Mouse (Mus musculus) frontal cortex, postnatal 36 days (tissue): ENCODE data around the gene Med12l.

ENCODE experiments used
- DNase-seq, 2 experiments: peaks; one replicate each; pipeline ENCODE4 v3.0.0; 2022; ENCODE audit warnings: low spot score in 2 of 2

Gene Med12l

DNA sequence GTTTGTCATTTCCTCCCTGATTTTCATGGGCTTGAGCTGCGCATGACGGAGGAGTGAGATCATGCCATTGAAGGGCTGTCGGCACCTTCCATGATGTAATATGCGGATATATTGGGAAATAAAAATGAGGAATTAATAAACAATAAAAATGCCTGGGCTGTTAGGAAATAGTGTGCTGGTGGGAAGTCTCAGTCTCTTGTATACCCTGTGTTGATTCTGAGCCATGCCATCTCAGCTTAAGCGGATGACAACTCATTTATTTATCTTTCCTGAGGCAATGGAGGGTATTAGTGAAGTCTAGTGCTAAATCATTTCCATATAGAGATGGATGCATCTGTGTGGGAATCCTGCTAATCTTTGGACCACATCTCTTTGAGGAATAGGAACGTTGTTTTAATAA lies 242.4 kb downstream of the Med12l start:
- no peak for DNase-seq

DNA sequence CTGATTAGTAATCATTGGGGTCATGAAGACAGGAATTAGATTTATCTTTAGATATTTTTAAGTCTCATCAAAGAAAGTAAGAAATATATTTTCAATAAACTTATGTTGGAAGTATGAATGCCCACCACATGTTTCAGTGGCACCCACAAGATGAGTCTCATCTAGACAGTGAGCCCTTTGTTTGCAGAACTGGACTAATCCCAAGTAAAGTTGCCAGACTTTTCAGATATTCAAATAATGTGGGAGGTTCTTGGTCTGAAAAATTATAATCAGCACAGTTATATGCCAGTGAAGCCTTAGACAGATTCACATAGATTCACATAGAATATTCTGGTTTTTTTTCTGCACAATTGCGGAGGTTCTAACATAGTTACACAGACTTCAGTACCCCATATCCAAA lies 244.8 kb downstream of the Med12l start:
- no peak for DNase-seq

- peak; percentile 26 to 30 for DNase-seq
Observed at GRCm38 (mm10) chr3:59257740-59258664, 252.4 kb downstream of the Med12l start.

GRCm38 (mm10) chr3:59260745-59261144 lies 255.1 kb downstream of the Med12l start:
- no peak for DNase-seq

- DNase-seq = no peak
Observed at GRCm38 (mm10) chr3:59261709-59262472, 256.3 kb downstream of the Med12l start.

DNA sequence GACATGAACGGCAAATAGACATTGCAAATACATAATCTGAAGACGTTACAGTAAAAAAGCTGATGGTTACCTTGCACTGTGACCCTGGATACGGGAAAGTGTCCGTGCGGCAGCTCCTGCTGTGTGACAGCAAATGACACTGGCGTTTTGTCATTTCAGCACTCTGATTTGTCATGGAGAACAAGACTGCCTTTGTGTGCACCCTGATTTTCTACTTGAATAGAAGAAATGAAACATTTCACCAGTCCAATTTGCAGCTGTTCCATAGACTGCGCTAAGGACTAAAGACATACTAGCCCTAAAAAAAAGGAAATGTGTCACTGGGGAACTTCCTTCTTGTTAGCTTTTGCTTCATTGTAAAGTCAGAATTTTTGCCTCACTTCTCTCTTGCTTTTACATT lies 257.1 kb downstream of the Med12l start, which contains the start of gene P2ry12:
Gene P2ry12 (minus strand): TSS at position 168 of the 400 bp plus-strand sequence.
- DNase-seq = no peak

DNA sequence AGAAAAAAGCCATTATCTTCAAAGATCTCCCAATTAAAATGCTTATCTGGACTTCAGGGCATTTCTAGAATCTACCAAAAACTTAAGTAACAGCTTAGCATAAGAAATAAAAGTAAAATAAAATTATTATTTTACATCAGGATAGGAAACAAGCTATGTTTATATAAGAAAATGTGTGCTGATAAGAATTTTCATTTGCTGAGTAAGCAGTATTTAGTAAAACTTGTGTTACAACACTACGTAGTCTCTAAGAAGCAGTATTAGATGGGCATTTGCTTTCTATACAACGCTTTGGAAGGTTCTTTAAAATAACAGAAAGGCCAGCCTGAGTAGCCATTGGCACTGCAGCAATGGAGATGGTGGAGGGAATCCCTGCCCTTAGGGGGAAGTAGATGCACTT lies 257.8 kb downstream of the Med12l start:
- DNase-seq = no peak

DNA sequence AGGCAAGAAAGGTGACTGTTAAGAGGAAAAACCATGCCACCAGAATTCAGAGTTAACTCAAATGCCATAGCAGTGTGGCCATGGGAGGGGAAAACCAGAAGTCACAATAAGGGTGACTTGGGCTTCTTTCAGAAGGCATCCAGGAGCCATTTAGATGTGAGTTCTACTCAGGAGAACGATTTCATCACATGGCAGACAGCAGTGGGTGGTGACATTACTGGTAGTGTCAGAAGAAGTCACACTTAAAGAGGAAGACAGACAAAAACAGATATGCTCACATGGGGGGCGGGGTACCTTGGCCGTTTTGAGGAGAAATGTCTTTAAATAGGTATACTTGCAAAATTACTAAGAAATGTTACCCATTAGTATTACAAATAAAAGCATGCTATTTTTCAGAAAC lies 258.4 kb downstream of the Med12l start:
- DNase-seq = no peak

DNA sequence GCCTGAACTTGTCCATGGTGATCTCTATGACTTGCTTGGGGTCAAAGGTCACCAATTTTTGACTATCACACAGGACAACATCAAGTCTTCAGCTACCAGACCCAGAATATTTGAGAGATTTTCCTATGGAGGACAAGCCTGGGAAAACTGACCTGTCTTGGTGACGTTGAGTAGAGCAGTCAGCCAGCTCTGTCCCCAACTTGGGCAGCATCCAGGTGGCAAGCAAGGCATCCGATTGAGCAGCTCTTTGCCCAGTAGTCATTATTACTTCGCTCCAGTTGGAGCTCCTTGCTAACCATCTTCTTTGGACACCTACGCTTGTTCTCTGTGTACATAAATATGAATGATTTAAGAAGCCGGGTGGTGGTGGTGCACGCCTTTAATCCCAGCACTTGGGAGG lies 265.2 kb downstream of the Med12l start:
- no peak for DNase-seq

DNA sequence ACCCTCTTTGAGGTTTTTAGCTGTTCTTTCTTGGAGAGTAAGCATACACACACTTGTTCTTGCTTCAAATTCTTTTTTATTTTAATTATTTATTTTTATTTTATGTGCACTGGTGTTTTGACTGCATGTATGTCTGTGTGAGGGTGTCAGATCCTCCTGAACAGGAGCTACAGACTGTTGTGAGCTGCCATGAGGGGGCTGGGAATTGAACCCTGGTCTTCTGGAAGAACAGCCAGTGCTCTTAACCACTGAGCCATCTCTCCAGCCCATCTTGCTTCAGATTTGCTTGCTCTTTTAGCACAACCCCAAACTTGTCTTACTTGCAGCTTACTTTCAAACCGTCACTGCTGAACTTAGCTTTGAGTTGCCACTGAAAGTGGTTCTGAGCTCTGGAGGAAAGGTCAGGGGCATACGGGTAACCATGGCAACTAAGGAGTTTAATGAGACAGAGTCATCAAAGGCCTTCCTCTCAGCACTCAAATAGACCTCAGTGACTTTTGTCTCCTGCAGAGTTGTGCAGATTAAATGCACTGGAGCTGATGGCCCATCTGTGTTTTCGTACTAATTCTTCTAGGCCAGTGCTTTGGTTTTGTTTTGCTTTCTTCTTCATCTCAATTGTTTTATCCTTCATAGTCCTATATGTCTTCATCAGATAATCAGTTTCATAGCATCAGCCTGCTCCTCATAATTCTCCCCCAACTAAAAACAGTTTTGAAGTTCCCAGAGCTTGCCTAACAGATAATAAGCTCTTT lies 272.1 kb downstream of the Med12l start:
- no peak for DNase-seq

GRCm38 (mm10) chr3:59278254-59278533 lies 272.6 kb downstream of the Med12l start:
- DNase-seq = no peak

GRCm38 (mm10) chr3:59278620-59279019 lies 273.0 kb downstream of the Med12l start:
- DNase-seq = no peak

DNA sequence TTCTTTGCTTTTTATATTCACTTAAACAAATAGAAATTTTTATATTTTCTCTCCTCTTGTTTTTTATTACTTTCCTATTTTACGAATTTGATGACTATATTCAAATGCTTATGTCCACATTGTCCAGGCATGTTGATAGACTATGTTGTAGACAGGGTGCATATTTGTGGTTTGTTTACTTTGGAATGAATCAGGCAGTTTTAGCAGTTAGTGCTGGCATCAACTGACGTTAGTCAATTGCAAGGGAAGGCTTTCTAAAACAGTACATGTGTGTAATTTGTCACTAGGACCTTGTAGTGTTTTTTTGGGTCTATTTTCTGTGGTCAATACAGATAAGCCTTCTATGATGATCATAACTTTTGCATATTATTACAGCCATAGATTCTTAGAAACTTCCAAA lies 284.9 kb downstream of the Med12l start:
- DNase-seq = no peak

DNA sequence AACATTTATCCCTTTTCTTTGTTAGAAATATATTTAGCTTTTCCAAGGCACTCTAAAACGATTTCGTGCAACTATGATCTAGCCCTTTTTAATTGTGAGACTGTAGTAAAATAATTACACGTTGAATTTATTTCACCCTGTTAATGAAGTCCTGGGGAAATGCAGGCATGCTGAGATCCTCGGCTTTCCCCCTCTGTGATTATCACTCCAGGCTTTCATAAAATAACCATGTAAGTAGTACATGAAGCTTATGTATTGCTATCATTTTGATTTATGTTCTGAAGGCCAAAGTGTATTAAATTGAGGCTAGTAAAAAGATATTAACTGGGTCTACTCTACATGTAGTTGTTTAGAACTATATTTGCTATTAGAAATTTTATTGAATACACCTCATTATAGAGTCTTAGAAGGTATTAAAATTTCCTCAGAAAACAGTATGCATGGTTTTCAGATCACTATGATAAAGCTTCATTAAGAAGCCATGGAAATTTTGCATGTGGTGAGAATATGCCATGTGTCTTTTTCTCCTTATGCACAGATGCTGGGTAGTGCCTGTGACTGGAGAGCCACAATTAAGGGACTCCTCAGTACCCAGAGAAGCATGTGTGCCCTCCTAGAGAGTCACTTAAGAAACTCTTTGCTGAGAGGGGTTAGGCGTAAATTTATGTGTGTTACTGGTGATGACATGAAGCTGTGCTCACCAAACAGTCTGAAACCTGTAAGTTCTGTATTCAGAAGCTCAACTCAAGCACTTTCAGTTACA lies 288.0 kb downstream of the Med12l start:
- no peak for DNase-seq

DNA sequence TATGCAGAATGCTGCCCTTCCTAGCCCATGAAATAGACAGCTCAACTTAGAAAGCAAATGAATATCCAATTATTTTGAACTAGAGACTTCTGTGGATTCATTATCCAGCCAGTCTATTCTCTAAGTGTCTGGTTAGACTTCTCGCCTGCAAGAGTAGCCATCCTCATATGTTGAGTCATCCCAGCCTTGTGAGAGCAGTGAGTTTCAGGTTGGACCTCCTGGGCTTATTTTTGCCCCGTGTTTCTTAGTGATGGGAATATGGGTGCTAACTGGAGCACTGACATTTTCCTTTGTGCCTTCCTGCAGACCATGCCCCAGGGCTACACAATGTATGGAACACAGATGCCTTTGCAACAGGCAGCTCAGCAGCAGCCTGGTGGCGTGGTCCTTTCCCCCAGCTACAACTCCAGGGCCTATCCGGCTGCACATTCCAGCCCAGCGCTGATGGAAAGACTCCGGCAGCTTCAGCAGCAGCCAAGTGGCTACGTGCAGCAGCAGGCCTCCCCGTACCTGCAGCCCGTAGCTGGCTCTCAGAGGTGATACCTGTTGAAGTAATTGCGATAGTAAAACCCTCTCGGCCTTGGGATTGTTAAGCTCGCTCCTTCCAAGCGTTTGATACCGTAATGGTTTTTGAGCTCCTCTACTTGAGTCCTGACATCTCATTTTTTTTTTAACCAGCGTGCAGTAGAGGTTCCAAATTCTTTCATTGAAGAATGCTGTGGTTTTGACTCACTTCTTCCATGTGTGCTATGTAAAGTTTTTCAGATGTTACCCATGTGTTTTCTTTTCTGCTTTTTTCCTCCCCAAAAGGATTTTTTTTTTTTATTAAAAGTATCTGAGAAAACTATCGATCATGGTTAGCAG lies 290.3 kb downstream of the Med12l start:
- DNase-seq = no peak

DNA sequence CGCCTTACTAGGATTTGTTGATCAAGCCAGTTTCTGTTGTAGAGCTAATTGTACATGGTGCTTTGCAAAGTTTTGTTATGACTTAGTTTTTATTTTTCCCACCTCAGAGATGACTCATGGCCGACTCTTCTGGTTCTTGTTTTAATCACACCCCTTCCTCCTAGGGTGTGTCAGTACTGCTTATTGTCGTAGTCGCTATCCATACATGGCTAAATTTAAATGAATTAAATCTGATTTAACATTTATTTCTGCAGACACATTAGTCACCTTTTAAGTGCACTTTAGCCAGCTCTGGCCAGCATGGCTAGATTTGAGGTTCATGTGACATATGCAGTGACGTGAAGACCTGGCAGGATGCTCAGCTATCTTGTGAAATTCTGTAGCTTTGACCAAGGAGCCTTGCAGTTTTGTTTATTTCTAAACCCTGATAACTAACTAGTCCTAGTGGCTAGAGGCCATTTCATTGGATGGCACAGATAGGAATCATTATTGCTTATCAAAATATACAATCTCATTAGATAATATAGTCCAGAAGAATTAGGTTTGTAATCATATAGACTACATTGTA lies 291.0 kb downstream of the Med12l start:
- no peak for DNase-seq

- DNase-seq = no peak
Observed at GRCm38 (mm10) chr3:59297653-59298052, 292.0 kb downstream of the Med12l start.

DNA sequence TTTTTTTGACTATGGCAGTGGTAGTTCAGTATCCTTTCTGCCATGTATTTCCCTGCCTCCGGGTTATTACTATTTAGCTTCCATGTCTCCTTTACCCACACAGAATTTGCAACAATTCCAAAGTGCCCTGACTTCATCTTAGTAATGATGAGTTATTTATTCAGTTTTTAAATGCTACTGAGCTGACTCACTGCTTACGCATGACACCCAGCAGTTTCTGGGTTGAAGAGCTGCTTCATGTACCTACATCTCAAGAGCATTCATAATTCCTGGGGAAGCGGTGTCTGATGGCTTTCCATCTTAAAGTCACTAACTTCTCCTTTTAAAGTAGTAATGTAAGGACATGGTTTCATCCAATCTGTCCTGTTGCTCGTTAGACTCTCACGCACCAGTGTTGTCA lies 299.3 kb downstream of the Med12l start:
- no peak for DNase-seq

GRCm38 (mm10) chr3:59305518-59305917 lies 299.9 kb downstream of the Med12l start:
- no peak for DNase-seq

DNA sequence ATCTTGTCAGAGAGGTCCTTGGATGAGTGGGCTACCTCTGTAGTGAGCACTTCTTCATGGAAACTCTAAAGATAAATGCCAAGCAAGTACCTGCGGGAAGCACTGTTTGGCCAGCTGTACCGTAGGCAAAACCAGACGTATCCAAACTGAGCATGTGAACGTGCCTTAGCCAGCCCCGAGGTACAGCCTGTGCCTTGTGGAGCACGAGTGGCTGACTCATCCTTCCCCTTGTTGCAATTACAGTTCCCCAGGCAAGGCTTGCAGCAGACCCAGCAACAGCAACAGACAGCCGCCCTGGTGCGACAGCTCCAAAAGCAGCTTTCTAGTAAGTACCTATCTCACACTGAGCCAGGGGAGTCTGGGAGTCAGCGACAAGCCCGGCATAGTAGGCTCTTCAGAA lies 307.0 kb downstream of the Med12l start:
- DNase-seq = peak; percentile 54 to 62
